Mouse (Mus musculus): ENCODE results near the gene Dnah14. TPM values are rescaled to one million over a fixed set of nuclear protein-coding genes. Genes with fewer than 3 reads are reported as not detected.

Gene Dnah14
- total and polyA plus RNA-seq, 2 experiments from 2014 or later, result under 0.01 to 0.70 TPM

DNA sequence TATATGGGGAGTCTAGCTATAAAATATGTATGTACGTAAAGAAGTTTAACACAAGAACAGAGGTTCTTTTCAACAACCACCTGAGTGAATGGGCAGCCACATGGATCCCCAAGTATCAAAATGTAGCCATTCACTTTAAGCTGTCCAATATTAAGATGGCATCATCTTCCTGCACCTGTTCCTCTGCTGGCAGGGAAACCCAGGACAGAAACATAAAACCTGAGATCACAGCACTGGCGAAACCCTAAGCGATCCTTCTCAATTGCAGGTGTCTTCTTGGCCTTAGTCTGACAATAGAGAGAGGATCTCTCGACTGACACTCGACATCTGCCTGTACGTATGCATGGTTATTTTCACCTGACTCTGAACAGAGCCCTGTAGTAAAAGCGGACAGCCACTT is 250.4 kb downstream of the Dnah14 start:
- H3K36me3 ChIP-seq (ENCODE audit: insufficient read depth, low read length), result peaks cover 44% of the 10 kb centered on the region
- no peaks in the 10 kb centered on the region for H3K27me3 ChIP-seq (ENCODE audit: insufficient read depth, low read length)
- WGBS, result 98% methylated on average over 7 of the region's 7 CpGs
- H3K4me2 ChIP-seq (ENCODE audit: low read depth, low read length, poor library complexity, severe bottlenecking), result no peak overlapping the region
- H3K9me3 ChIP-seq (ENCODE audit: low read length), result no peaks in the 10 kb centered on the region
- no peaks in the 10 kb centered on the region for H3K4me1 ChIP-seq (ENCODE audit: insufficient read depth, low read length)
- ATAC-seq (ENCODE audit: low FRiP score) (no peak), DNase-seq (ENCODE audit: low spot score) (no peak)
- no peak overlapping the region for H3K9ac ChIP-seq (replicated peaks; ENCODE audit: low read length, poor library complexity, severe bottlenecking)
- no peak overlapping the region for H3K4me3 ChIP-seq (ENCODE audit: low read depth, low read length)
- no peak overlapping the region for H3K27ac ChIP-seq (ENCODE audit: low read depth, low read length)
- no peak for TF ChIP-seq CTCF (IDR thresholded peaks at IDR 0.05)

DNA sequence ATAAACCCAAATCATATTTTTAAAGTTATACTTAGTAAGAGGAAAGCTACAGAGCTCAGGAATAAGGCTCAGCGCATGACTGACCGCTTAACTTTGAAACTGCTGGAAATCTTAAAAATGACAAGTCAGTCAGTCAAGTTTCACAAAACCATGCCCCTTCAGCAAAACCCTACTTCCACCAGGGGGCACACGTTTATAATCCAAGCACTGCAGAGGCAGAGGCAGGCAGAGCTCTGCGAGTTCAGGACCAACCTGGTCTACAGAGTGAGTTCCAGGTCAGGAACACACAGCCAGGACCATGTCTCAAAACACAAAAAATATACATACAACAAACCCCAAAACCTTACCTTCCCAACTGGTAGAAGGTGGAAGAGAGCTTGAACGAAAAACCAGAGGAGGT is 252.0 kb downstream of the Dnah14 start:
- no peaks in the 10 kb centered on the region for H3K27me3 ChIP-seq (ENCODE audit: insufficient read depth, low read length)
- no peak overlapping the region for H3K4me2 ChIP-seq (ENCODE audit: low read depth, low read length, poor library complexity, severe bottlenecking)
- H3K27ac ChIP-seq (ENCODE audit: low read depth, low read length), result no peak overlapping the region
- peak; percentile 36 for TF ChIP-seq CTCF (IDR thresholded peaks at IDR 0.05)
- WGBS, result 97% methylated on average over 5 of the region's 5 CpGs
- H3K4me3 ChIP-seq (ENCODE audit: low read depth, low read length), result no peak overlapping the region
- peaks cover 44% of the 10 kb centered on the region for H3K36me3 ChIP-seq (ENCODE audit: insufficient read depth, low read length)
- ATAC-seq (ENCODE audit: low FRiP score) (no peak), DNase-seq (ENCODE audit: low spot score) (no peak)
- no peaks in the 10 kb centered on the region for H3K4me1 ChIP-seq (ENCODE audit: insufficient read depth, low read length)
- H3K9ac ChIP-seq (replicated peaks; ENCODE audit: low read length, poor library complexity, severe bottlenecking), result no peak overlapping the region
- no peaks in the 10 kb centered on the region for H3K9me3 ChIP-seq (ENCODE audit: low read length)

DNA sequence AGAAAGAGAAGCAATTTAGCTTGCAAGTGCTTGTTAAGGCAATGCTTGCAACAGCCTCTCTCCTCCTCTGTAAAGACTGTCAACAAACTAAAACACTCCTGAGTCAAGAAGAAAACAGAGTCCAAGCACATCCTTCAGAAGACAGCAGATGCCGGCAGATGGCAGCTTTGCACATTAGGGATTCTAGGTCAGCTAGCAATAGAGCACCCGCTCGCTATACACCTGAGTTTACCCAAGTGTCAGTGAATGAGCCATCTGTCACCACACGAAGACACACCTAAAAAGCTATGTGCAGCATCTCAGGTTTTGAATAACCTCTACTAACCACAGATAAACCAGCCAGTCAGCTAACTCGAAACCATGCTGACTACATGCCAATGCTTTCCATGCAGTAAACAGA is 256.4 kb downstream of the Dnah14 start:
- H3K9ac ChIP-seq (replicated peaks; ENCODE audit: low read length, poor library complexity, severe bottlenecking), result no peak overlapping the region
- H3K27ac ChIP-seq (ENCODE audit: low read depth, low read length), result no peak overlapping the region
- 91% methylated on average over 5 of the region's 5 CpGs for WGBS
- no peak overlapping the region for H3K4me3 ChIP-seq (ENCODE audit: low read depth, low read length)
- no peak overlapping the region for H3K4me2 ChIP-seq (ENCODE audit: low read depth, low read length, poor library complexity, severe bottlenecking)
- ATAC-seq (ENCODE audit: low FRiP score) (no peak), DNase-seq (ENCODE audit: low spot score) (peak; percentile 54)
- TF ChIP-seq CTCF (IDR thresholded peaks at IDR 0.05), result no peak
- no peaks in the 10 kb centered on the region for H3K27me3 ChIP-seq (ENCODE audit: insufficient read depth, low read length)
- no peaks in the 10 kb centered on the region for H3K9me3 ChIP-seq (ENCODE audit: low read length)
- no peaks in the 10 kb centered on the region for H3K4me1 ChIP-seq (ENCODE audit: insufficient read depth, low read length)
- peaks cover 43% of the 10 kb centered on the region for H3K36me3 ChIP-seq (ENCODE audit: insufficient read depth, low read length)

DNA sequence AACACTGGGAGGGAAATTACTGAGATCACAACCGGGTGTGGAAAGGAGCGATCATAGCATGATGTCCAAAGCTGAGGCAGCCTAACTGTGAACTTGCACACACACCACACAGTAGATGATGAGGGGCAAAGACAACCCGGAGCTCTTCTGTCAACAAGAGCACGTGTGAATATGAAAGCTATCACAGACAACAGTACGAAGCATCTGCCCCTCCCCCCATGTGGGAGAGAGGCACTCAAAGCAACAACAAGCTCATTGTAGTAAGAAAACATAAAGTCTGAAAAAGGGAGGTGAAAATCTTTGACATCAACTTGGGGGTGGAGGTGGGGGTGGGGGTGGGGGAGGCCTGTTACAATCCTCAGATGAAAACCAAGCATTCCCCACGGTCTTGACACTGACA is 256.8 kb downstream of the Dnah14 start:
- WGBS, result 81% methylated on average over 6 of the region's 6 CpGs
- no peak for ATAC-seq (ENCODE audit: low FRiP score)

DNA sequence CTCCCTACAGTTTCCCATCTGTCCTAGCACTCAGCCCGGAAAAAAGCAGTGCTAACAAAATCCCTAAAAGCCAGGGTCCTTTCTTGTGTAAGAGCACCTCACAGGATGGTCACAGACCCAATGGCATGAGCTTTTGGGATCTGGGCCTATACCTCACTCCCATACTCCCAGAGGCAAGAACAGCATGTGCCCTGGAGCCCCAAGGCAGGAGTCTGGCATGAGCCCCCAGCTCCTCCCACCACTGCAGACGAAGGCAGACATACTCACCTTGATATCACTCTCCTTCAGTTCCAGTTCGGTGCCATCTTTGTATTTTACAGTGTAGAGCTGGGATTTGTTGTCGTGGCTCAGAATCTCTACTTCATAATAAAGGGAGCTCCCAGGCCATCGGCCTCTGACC is 261.8 kb downstream of the Dnah14 start:
- ATAC-seq (ENCODE audit: low FRiP score), result no peak
- DNase-seq (ENCODE audit: low spot score), result no peak
- Histone ChIP-seq H3K4me3 (ENCODE audit: low read depth, low read length) (no peak overlapping the region), H3K27ac (ENCODE audit: low read depth, low read length) (no peak overlapping the region), H3K9ac (replicated peaks; ENCODE audit: low read length, poor library complexity, severe bottlenecking) (no peak overlapping the region), H3K9me3 (ENCODE audit: low read length) (no peaks in the 10 kb centered on the region), H3K27me3 (ENCODE audit: insufficient read depth, low read length) (no peaks in the 10 kb centered on the region), H3K4me2 (ENCODE audit: low read depth, low read length, poor library complexity, severe bottlenecking) (no peak overlapping the region), H3K36me3 (ENCODE audit: insufficient read depth, low read length) (peaks cover 12% of the 10 kb centered on the region), H3K4me1 (ENCODE audit: insufficient read depth, low read length) (peaks cover under 1% of the 10 kb centered on the region; the same call in 1 of the 2 replicates)
- WGBS, result 84% methylated on average over 5 of the region's 5 CpGs
- no peak for TF ChIP-seq CTCF (IDR thresholded peaks at IDR 0.05)

More for the DNA sequence above, 256.8 kb downstream of the Dnah14 start:
- Histone ChIP-seq H3K27ac (ENCODE audit: low read depth, low read length) (no peak overlapping the region), H3K27me3 (ENCODE audit: insufficient read depth, low read length) (no peaks in the 10 kb centered on the region), H3K9me3 (ENCODE audit: low read length) (no peaks in the 10 kb centered on the region), H3K4me3 (ENCODE audit: low read depth, low read length) (no peak overlapping the region), H3K4me1 (ENCODE audit: insufficient read depth, low read length) (no peaks in the 10 kb centered on the region), H3K36me3 (ENCODE audit: insufficient read depth, low read length) (peaks cover 40% of the 10 kb centered on the region), H3K9ac (replicated peaks; ENCODE audit: low read length, poor library complexity, severe bottlenecking) (no peak overlapping the region), H3K4me2 (ENCODE audit: low read depth, low read length, poor library complexity, severe bottlenecking) (no peak overlapping the region)
- no peak for DNase-seq (ENCODE audit: low spot score)
- no peak for TF ChIP-seq CTCF (IDR thresholded peaks at IDR 0.05)

DNA sequence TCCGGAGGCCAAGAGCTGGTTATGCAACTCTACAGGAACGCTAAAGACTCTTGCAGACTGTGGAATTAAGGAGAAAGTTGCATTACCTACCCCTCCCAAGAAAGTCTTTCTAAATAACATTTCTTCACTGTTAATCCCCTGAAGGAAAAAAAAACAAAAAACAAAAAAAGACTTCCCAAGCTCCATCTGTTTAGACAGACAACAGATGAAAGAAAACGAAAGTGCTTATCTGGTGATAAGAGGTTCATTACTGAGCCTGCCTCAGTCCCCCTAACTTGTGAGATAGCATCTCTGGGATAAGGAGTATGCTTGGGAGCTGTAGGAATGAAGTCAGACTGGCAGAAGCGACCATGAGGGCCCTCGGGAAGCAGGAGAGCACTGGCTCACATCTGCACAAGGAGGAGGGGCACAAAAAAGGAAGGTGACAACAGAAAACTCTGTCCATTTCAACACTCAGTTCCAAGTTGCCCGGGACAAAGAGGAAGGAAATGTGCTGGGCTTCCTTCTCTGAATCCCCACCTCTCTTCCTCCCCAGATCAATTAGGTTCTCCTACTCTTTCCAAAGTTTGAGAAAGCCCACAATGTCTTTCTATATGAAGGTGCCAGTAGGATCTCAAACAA is 263.5 kb downstream of the Dnah14 start:
- H3K27me3 ChIP-seq (ENCODE audit: insufficient read depth, low read length), result no peaks in the 10 kb centered on the region
- H3K4me2 ChIP-seq (ENCODE audit: low read depth, low read length, poor library complexity, severe bottlenecking), result peak overlapping the region; percentile 79
- WGBS, result 13% methylated on average over 6 of the region's 6 CpGs
- H3K4me1 ChIP-seq (ENCODE audit: insufficient read depth, low read length), result peaks cover 4% of the 10 kb centered on the region; the same call in 1 of the 2 replicates
- no peak overlapping the region for H3K27ac ChIP-seq (ENCODE audit: low read depth, low read length)
- ATAC-seq (ENCODE audit: low FRiP score) (no peak), DNase-seq (ENCODE audit: low spot score) (no peak)
- no peak overlapping the region for H3K9ac ChIP-seq (replicated peaks; ENCODE audit: low read length, poor library complexity, severe bottlenecking)
- H3K36me3 ChIP-seq (ENCODE audit: insufficient read depth, low read length), result peaks cover 12% of the 10 kb centered on the region
- no peaks in the 10 kb centered on the region for H3K9me3 ChIP-seq (ENCODE audit: low read length)
- TF ChIP-seq CTCF (IDR thresholded peaks at IDR 0.05), result no peak
- 0 out of 2 replicates have a peak overlapping the region, but pooled peaks have one; percentile 5 for H3K4me3 ChIP-seq (ENCODE audit: low read depth, low read length)
